Mouse (Mus musculus) limb, embryonic 11.5 days (tissue): ENCODE data around the gene Rab42. TPM values are rescaled to one million over a fixed set of nuclear protein-coding genes. Genes with fewer than 3 reads are reported as not detected.

Source experiments
- ATAC-seq: fragments of 200-750 bp; cut with Nextera tagmentation; 2 replicates; pipeline ENCODE4 v1.8.0; 2017; ENCODE audit warnings: low read depth; ENCODE audit not compliant: insufficient number of reproducible peaks, low FRiP score, low TSS enrichment
- DNase-seq: peaks from one replicate; pipeline ENCODE4 v3.0.0-alpha.2; 2015; ENCODE audit warnings: low spot score
- H3K27ac ChIP-seq: fragments of 300-500 bp; sonication (generic); replicated peaks from 2 replicates; pipeline ENCODE4 v1.5.1; 2014; ENCODE audit warnings: low read depth, mild to moderate bottlenecking, low read length
- H3K27me3 ChIP-seq: fragments of 300-500 bp; sonication (generic); 2 replicates; pipeline ENCODE4 v1.6.1; 2014; ENCODE audit warnings: mild to moderate bottlenecking, low read length, mixed read lengths; ENCODE audit not compliant: control insufficient read depth, insufficient read depth
- H3K36me3 ChIP-seq: fragments of 300-500 bp; sonication (generic); 2 replicates; pipeline ENCODE4 v1.6.1; 2014; ENCODE audit warnings: mild to moderate bottlenecking, low read length, moderate library complexity, mixed read lengths; ENCODE audit not compliant: control insufficient read depth, insufficient read depth
- H3K4me1 ChIP-seq: fragments of 300-500 bp; sonication (generic); 2 replicates; pipeline ENCODE4 v1.6.1; 2014; ENCODE audit warnings: low read length, mixed read lengths; ENCODE audit not compliant: control insufficient read depth, insufficient read depth
- H3K4me2 ChIP-seq: fragments of 300-500 bp; sonication (generic); 2 replicates; pipeline ENCODE4 v1.6.1; 2014; ENCODE audit warnings: low read depth, mild to moderate bottlenecking, moderate library complexity; ENCODE audit not compliant: severe bottlenecking
- H3K4me3 ChIP-seq: fragments of 300-500 bp; sonication (generic); 2 replicates; pipeline ENCODE4 v1.5.1; 2014; ENCODE audit warnings: low read depth, low read length
- H3K9ac ChIP-seq: fragments of 300-500 bp; sonication (generic); 2 replicates; pipeline ENCODE4 v1.6.1; 2014; ENCODE audit warnings: mild to moderate bottlenecking, low read length
- H3K9me3 ChIP-seq: fragments of 300-500 bp; sonication (generic); 2 replicates; pipeline ENCODE4 v1.6.1; 2016; ENCODE audit warnings: low read length; ENCODE audit not compliant: control insufficient read depth
- WGBS: fragments of 180-500 bp; shearing (Covaris S2); extraction: QIAGEN DNeasy Blood & Tissue Kit; methylation state at CpG from one replicate; pipeline ENCODE4 v1.1.7; 2014; 5-methylcytosine and 5-hydroxymethylcytosine counted together
- polyA plus RNA-seq: library from polyadenylated mRNA; unstranded; fragments of >200 nt; fragmentation: Nextera tagmentation; extraction: Ambion mirVana; gene quantifications from 2 replicates; pipeline ENCODE4 v1.2.1, GENCODE M21; 2014

Rab42 gene
- polyA plus RNA-seq, 1 experiment from 2014 or later = 0.95 TPM

DNA sequence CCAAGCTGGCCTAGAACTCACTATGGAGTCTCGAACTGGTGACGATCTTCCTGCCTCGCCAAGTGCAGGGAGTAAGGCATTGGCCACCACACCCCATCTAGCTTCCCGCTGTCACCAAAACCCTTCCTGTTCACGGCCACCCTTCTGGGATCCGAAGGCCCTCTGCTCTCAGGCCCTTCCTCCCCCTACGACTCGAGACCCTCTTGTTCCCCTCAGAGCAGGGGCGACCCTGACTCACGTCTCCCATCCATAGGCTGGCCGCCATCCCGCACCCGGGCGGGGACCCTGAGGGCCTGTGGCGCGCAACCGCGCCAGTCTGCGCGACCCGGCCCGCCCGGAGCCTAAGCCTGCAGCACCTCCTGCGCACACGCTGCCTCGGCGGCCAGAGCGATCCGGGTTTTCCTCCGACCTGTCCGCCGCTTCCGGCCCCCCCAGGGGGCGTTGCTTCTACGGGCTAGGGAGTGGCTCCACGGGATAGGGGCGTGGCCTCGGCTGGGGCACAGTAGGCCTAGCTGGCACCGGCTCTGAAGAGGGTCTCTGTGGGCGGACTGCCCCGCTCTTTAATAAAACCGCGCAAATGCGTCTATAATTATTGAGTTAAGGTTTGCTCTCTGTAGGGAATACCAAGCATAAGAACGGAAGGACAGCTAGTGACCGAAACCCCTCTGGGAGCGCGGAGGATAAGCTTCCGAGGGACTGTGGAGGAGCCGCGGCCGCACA is 26.1 kb upstream of the Rab42 start, which contains the start of gene Trnau1ap:
TSS of gene Trnau1ap (minus strand) at position 424 of the 720 bp plus-strand sequence.
- DNase-seq (peak; percentile 96), ATAC-seq (peak; percentile 94)
- Histone ChIP-seq H3K4me1 (peaks cover 4% of the 10 kb centered on the region), H3K36me3 (peaks cover 19% of the 10 kb centered on the region), H3K27ac (no peak within 1 kb of the TSS; the same call in 1 of the 2 replicates), H3K4me2 (peak within 1 kb of the TSS; percentile 49), H3K9me3 (no peaks in the 10 kb centered on the region), H3K27me3 (no peaks in the 10 kb centered on the region), H3K9ac (peak within 1 kb of the TSS; percentile 78), H3K4me3 (peak within 1 kb of the TSS; percentile 65)
- under 1% methylated on average over 52 of the region's 52 CpGs for WGBS

DNA sequence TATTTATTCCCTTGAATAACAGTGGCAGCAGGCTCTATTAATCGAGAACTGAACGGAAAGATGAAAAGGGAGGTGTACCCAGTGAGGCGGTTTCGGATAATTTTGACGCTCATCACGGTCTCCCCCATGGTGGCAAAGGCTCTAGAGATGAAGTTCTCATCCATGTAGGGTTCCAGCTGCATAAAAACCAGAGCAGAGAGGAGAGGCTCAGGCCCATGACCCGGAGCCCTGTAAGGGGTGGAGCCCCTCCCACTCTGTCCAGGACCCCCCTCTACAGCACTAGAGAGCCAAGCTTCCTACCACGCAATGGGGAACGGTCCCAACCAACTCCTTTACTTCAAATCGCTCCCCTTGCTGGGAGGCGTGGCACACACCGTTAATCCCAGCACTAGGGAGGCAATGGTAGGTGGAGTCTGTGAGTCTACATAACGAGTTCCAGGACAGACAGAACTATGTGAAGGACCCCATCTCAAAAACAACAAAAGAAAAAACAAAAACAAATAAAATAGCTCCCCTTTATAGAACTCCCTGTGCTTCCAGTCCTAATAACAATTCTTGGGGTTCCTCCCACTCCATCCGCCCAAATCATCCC is 25.3 kb upstream of the Rab42 start:
- H3K9me3 ChIP-seq = no peaks in the 10 kb centered on the region
- peak overlapping the region; percentile 49 for H3K4me2 ChIP-seq
- H3K27ac ChIP-seq = no peak overlapping the region
- peaks cover 16% of the 10 kb centered on the region for H3K36me3 ChIP-seq
- peak overlapping the region; percentile 78 for H3K9ac ChIP-seq
- peak overlapping the region; percentile 65 for H3K4me3 ChIP-seq
- ATAC-seq (no peak), DNase-seq (no peak)
- 52% methylated on average over 14 of the region's 14 CpGs for WGBS
- H3K4me1 ChIP-seq = peaks cover 4% of the 10 kb centered on the region
- no peaks in the 10 kb centered on the region for H3K27me3 ChIP-seq

DNA sequence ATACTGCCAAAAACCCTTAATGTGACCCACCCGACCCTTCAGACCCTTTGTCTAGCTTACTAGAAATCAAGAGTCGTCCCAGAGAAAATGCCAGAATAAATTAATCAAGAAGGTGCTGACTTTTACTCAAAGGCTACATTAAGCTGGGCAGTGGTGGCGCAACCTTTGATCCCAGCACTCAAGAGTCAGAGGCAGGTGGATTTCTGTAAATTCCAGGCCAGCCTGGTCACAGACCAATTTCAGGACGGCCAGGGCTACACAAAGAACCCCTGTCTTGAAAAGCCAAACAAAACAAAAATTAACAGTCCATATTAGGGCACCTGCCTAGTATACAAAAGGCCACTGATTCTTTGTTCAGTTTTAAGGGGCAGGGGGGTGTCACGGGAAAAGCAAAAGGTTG is 23.3 kb upstream of the Rab42 start:
- Histone ChIP-seq H3K9me3 (no peaks in the 10 kb centered on the region), H3K4me2 (no peak overlapping the region), H3K9ac (no peak overlapping the region), H3K27ac (no peak overlapping the region), H3K4me3 (no peak overlapping the region), H3K36me3 (peaks cover 10% of the 10 kb centered on the region; the same call in 1 of the 2 replicates), H3K4me1 (peaks cover 4% of the 10 kb centered on the region), H3K27me3 (no peaks in the 10 kb centered on the region)
- no peak for ATAC-seq
- 78% methylated on average over 5 of the region's 5 CpGs for WGBS
- DNase-seq = no peak

DNA sequence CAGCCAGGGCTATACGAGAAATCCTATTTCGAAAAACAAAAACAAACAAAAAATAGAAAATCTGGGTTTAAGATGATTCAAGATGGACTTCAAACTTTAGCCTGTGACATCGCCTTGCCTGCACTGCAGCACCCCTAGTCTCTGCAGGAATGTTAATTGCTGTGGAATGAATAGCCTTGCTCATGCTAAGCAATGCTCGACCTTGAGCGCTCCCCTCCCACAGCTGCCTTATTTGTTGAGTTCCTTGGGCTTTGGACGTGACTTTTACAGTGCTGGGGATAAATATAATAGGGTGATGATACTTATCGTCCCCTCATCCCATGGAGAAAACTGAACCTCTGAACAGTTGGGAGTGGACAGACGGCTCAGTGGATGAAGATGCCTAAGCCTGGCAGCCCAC is 12.5 kb upstream of the Rab42 start:
- peaks cover 21% of the 10 kb centered on the region for H3K36me3 ChIP-seq
- no peaks in the 10 kb centered on the region for H3K9me3 ChIP-seq
- H3K27me3 ChIP-seq = no peaks in the 10 kb centered on the region
- no peak for ATAC-seq
- DNase-seq = no peak
- 92% methylated on average over 8 of the region's 8 CpGs for WGBS
- H3K27ac ChIP-seq = no peak overlapping the region
- H3K4me3 ChIP-seq = no peak overlapping the region
- no peaks in the 10 kb centered on the region for H3K4me1 ChIP-seq
- no peak overlapping the region for H3K9ac ChIP-seq
- H3K4me2 ChIP-seq = no peak overlapping the region

DNA sequence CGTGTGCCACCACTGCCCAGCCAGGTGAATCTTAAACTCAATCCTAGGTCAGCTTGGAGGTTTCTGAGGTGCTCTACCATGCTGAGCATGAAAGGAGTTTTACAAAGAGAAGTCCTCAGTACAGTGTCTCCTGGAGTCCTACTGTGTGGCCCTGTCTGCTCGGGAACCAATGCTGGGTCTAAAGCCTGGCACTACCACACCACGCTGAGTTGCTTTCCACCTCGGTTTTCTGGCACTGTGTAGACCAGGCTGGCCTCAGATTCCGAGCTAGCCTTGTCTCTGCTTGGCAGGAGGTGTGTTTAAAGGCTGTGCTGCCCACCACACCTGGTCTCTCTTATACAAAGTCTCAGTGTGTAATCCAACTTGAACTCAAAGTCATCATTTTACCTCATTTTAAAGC is 9.4 kb upstream of the Rab42 start:
- H3K9ac ChIP-seq = no peak overlapping the region
- no peak overlapping the region for H3K4me3 ChIP-seq
- H3K4me1 ChIP-seq = peaks cover 3% of the 10 kb centered on the region; the same call in 1 of the 2 replicates
- no peaks in the 10 kb centered on the region for H3K9me3 ChIP-seq
- H3K4me2 ChIP-seq = no peak overlapping the region
- DNase-seq (no peak), ATAC-seq (no peak)
- no peak overlapping the region for H3K27ac ChIP-seq
- no peaks in the 10 kb centered on the region for H3K27me3 ChIP-seq
- H3K36me3 ChIP-seq = peaks cover 20% of the 10 kb centered on the region
- 87% methylated on average over 5 of the region's 5 CpGs for WGBS

DNA sequence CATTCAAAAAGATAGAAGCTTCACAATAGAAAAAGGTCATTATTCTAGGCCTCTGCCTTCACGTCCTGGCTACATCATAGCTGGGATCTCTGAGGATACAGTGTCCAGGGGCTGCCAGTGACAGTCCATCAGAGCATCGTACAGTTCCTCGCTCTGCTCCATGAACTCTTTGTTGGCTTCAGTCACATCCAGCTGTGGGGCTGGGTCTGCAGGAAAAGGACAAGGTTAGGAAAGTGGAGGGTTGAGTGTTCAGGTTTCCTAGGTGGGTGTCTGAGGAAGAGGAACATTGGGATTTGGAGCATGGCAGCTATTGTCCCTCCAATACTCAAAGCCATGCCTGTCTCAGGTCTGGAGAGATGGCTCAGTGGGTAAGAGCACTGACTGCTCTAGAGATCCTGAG is 8.6 kb upstream of the Rab42 start:
- Histone ChIP-seq H3K27ac (no peak overlapping the region), H3K9me3 (no peaks in the 10 kb centered on the region), H3K9ac (no peak overlapping the region), H3K36me3 (peaks cover 20% of the 10 kb centered on the region), H3K4me3 (no peak overlapping the region), H3K4me2 (no peak overlapping the region), H3K27me3 (no peaks in the 10 kb centered on the region), H3K4me1 (peaks cover 3% of the 10 kb centered on the region; the same call in 1 of the 2 replicates)
- DNase-seq = no peak
- ATAC-seq = no peak
- 45% methylated on average over 3 of the region's 3 CpGs for whole genome bisulfite sequencing

DNA sequence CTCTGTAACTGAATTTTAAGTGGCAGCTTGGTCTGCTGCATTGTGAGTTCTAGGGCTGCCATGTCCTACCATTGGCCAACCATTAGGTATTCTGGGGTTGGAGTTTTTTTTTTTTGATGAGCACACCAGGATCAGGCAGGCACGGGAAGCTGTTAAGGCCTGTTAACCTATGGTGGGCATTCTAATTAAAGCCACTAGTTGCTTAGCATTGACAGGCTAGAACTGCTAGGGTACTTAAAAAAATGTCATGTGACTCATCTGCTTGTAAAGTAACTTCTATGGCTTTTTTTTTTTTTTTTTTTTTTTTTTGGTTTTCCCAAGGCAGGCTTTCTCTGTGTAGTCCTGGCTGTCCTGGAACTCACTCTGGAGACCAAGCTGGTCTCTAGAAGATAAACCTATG is 8.0 kb upstream of the Rab42 start:
- Histone ChIP-seq H3K4me3 (no peak overlapping the region), H3K36me3 (peaks cover 20% of the 10 kb centered on the region), H3K9ac (no peak overlapping the region), H3K27ac (no peak overlapping the region), H3K4me1 (peaks cover 3% of the 10 kb centered on the region; the same call in 1 of the 2 replicates), H3K9me3 (no peaks in the 10 kb centered on the region), H3K27me3 (no peaks in the 10 kb centered on the region), H3K4me2 (no peak overlapping the region)
- no peak for DNase-seq
- ATAC-seq = no peak
- 23% methylated on average over 1 of the region's 1 CpGs for WGBS

DNA sequence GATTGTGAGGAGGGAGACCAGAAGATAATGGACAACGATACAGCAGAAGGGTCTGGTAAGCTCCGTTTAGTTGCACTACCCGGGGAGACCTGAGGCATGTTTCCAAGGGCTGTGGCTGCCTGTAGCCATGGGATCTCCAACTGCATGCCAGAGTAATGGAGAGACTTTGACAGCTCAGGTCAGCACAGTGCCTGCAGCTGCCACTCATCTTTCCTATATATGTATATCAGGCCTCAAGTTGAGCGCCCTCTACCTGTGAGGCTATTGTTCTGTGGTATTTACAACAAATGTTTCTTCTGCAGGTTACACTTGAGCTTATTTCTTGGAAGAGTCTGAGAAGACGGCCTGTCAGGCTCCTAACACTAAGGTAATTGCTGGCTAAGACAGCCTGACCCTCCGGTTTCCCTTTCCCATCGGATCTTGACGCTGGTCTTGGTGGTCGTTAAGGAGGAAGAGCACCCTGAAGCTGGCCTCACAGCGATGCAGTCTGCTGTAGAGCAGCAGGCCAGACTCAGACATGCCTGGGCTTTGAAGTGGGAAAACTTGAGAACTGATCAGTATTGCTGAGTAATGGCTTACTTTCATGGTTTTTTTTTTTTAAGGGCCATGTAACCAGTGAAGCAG is 6.8 kb upstream of the Rab42 start:
- Histone ChIP-seq H3K36me3 (peaks cover 18% of the 10 kb centered on the region), H3K4me2 (peak overlapping the region; percentile 88), H3K27me3 (no peaks in the 10 kb centered on the region), H3K4me1 (peaks cover 3% of the 10 kb centered on the region; the same call in 1 of the 2 replicates), H3K4me3 (peak overlapping the region; percentile 75), H3K27ac (no peak overlapping the region), H3K9ac (peak overlapping the region; percentile 88; the same call in 1 of the 2 replicates), H3K9me3 (no peaks in the 10 kb centered on the region)
- ATAC-seq (no peak), DNase-seq (peak; percentile 48)
- WGBS = 29% methylated on average over 10 of the region's 10 CpGs
